Mouse (Mus musculus): ENCODE data around the gene Il12b.

Gene Il12b

GRCm38 (mm10) chr11:44405961-44406360 lies 6.1 kb downstream of the Il12b start:
- in situ Hi-C loops (cut with MboI; ENCODE audit: low pct_unique_long_range_greater_than_20kb in 1 of 2, low sequenced_read_pairs in 2 of 2, unreplicated experiment in 1 of 2): no loop called here

- in situ Hi-C loops (cut with MboI; ENCODE audit: low pct_unique_long_range_greater_than_20kb in 1 of 2, low sequenced_read_pairs in 2 of 2, unreplicated experiment in 1 of 2): no loop called here
Measured at GRCm38 (mm10) chr11:44406457-44406856, 6.6 kb downstream of the Il12b start.

- in situ Hi-C loops (cut with MboI; ENCODE audit: low pct_unique_long_range_greater_than_20kb in 1 of 2, low sequenced_read_pairs in 2 of 2, unreplicated experiment in 1 of 2): no loop called here
Measured at GRCm38 (mm10) chr11:44408626-44409025, 8.8 kb downstream of the Il12b start.

GRCm38 (mm10) chr11:44410413-44410812 lies 10.6 kb downstream of the Il12b start:
- in situ Hi-C loops (cut with MboI; ENCODE audit: low pct_unique_long_range_greater_than_20kb in 1 of 2, low sequenced_read_pairs in 2 of 2, unreplicated experiment in 1 of 2): no loop called here

GRCm38 (mm10) chr11:44412276-44412675 lies 12.4 kb downstream of the Il12b start:
- in situ Hi-C loops (cut with MboI; ENCODE audit: low pct_unique_long_range_greater_than_20kb in 1 of 2, low sequenced_read_pairs in 2 of 2, unreplicated experiment in 1 of 2): no loop called here

GRCm38 (mm10) chr11:44413371-44413770 lies 13.5 kb downstream of the Il12b start:
- in situ Hi-C loops (cut with MboI; ENCODE audit: low pct_unique_long_range_greater_than_20kb in 1 of 2, low sequenced_read_pairs in 2 of 2, unreplicated experiment in 1 of 2): no loop called here

- in situ Hi-C loops (cut with MboI; ENCODE audit: low pct_unique_long_range_greater_than_20kb in 1 of 2, low sequenced_read_pairs in 2 of 2, unreplicated experiment in 1 of 2): no loop called here
Measured at GRCm38 (mm10) chr11:44414605-44415004, 14.7 kb downstream of the Il12b start.

- in situ Hi-C loops (cut with MboI; ENCODE audit: low pct_unique_long_range_greater_than_20kb in 1 of 2, low sequenced_read_pairs in 2 of 2, unreplicated experiment in 1 of 2): no loop called here
Measured at GRCm38 (mm10) chr11:44417403-44417802, 17.5 kb downstream of the Il12b start.

- in situ Hi-C loops (cut with MboI; ENCODE audit: low pct_unique_long_range_greater_than_20kb in 1 of 2, low sequenced_read_pairs in 2 of 2, unreplicated experiment in 1 of 2): no loop called here
Measured at GRCm38 (mm10) chr11:44422337-44423111, 22.7 kb downstream of the Il12b start.

GRCm38 (mm10) chr11:44423261-44423660 lies 23.4 kb downstream of the Il12b start:
- in situ Hi-C loops (cut with MboI; ENCODE audit: low pct_unique_long_range_greater_than_20kb in 1 of 2, low sequenced_read_pairs in 2 of 2, unreplicated experiment in 1 of 2): no loop called here

- in situ Hi-C loops (cut with MboI; ENCODE audit: low pct_unique_long_range_greater_than_20kb in 1 of 2, low sequenced_read_pairs in 2 of 2, unreplicated experiment in 1 of 2): no loop called here
Measured at GRCm38 (mm10) chr11:44423955-44424354, 24.1 kb downstream of the Il12b start.

GRCm38 (mm10) chr11:44425006-44425405 lies 25.1 kb downstream of the Il12b start:
- in situ Hi-C loops (cut with MboI; ENCODE audit: low pct_unique_long_range_greater_than_20kb in 1 of 2, low sequenced_read_pairs in 2 of 2, unreplicated experiment in 1 of 2): no loop called here

GRCm38 (mm10) chr11:44425626-44426025 lies 25.8 kb downstream of the Il12b start:
- in situ Hi-C loops (cut with MboI; ENCODE audit: low pct_unique_long_range_greater_than_20kb in 1 of 2, low sequenced_read_pairs in 2 of 2, unreplicated experiment in 1 of 2): no loop called here

- in situ Hi-C loops (cut with MboI; ENCODE audit: low pct_unique_long_range_greater_than_20kb in 1 of 2, low sequenced_read_pairs in 2 of 2, unreplicated experiment in 1 of 2): no loop called here
Measured at GRCm38 (mm10) chr11:44427951-44428350, 28.1 kb downstream of the Il12b start.

- in situ Hi-C loops (cut with MboI; ENCODE audit: low pct_unique_long_range_greater_than_20kb in 1 of 2, low sequenced_read_pairs in 2 of 2, unreplicated experiment in 1 of 2): no loop called here
Measured at GRCm38 (mm10) chr11:44430036-44430435, 30.2 kb downstream of the Il12b start.

- in situ Hi-C loops (cut with MboI; ENCODE audit: low pct_unique_long_range_greater_than_20kb in 1 of 2, low sequenced_read_pairs in 2 of 2, unreplicated experiment in 1 of 2): no loop called here
Measured at GRCm38 (mm10) chr11:44437786-44438185, 37.9 kb downstream of the Il12b start.

- in situ Hi-C loops (cut with MboI; ENCODE audit: low pct_unique_long_range_greater_than_20kb in 1 of 2, low sequenced_read_pairs in 2 of 2, unreplicated experiment in 1 of 2): loop anchor here in 1 of 2 experiments (25.0 kb wide), 1 partner anchor 689 kb away; no protein-coding TSS in a partner anchor
Measured at GRCm38 (mm10) chr11:44451046-44451445, 51.2 kb downstream of the Il12b start.

GRCm38 (mm10) chr11:44452016-44452415 lies 52.2 kb downstream of the Il12b start:
- in situ Hi-C loops (cut with MboI; ENCODE audit: low pct_unique_long_range_greater_than_20kb in 1 of 2, low sequenced_read_pairs in 2 of 2, unreplicated experiment in 1 of 2): loop anchor here in 1 of 2 experiments (25.0 kb wide), 1 partner anchor 690 kb away; no protein-coding TSS in a partner anchor

- in situ Hi-C loops (cut with MboI; ENCODE audit: low pct_unique_long_range_greater_than_20kb in 1 of 2, low sequenced_read_pairs in 2 of 2, unreplicated experiment in 1 of 2): loop anchor here in 1 of 2 experiments (25.0 kb wide), 1 partner anchor 691 kb away; no protein-coding TSS in a partner anchor
Measured at GRCm38 (mm10) chr11:44453423-44453822, 53.6 kb downstream of the Il12b start.

- in situ Hi-C loops (cut with MboI; ENCODE audit: low pct_unique_long_range_greater_than_20kb in 1 of 2, low sequenced_read_pairs in 2 of 2, unreplicated experiment in 1 of 2): loop anchor here in 1 of 2 experiments (25.0 kb wide), 1 partner anchor 699 kb away; no protein-coding TSS in a partner anchor
Measured at GRCm38 (mm10) chr11:44461493-44461892, 61.6 kb downstream of the Il12b start.
